Mouse (Mus musculus): ENCODE measurements around the gene Mdm2.

DNA sequence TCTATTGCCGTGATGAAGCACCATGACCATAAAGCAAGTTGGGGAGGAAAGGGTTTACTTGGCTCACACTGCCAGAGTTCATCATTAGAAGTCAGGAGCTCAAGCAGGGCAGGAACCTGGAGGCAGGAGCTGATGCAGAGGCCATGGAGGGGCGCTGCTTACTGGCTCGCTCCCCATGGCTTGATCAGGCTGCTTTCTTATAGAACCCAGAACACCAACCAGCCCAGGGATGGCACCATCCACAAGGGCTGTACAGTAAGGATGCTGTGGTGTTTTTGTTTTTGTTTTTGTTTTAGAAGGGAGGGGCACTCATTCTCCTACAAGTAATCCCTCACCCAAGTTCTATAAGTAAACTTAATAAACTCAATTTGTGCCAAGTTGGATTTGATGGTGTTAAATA, 6.1 kb upstream of the Mdm2 start:
- TF ChIP-seq CTCF (IDR thresholded peaks at IDR 0.05; ENCODE audit: low read depth, low read length), result no peak
- TF ChIP-seq POLR2A (IDR thresholded peaks at IDR 0.05; ENCODE audit: extremely low read depth, insufficient read depth, low read length), result no peak
